Mouse (Mus musculus): ENCODE measurements around the gene Chad. TPM values are rescaled to one million over a fixed set of nuclear protein-coding genes. Genes with fewer than 3 reads are reported as not detected.

Chad gene
- 1.5 and 2.2 TPM in 2 replicates for polyA plus RNA-seq (2012; rRNA removed)

GRCm38 (mm10) chr11:94564437-94565150, at the start of gene Chad:
Chad (plus strand) TSS chr11:94565047.

DNA sequence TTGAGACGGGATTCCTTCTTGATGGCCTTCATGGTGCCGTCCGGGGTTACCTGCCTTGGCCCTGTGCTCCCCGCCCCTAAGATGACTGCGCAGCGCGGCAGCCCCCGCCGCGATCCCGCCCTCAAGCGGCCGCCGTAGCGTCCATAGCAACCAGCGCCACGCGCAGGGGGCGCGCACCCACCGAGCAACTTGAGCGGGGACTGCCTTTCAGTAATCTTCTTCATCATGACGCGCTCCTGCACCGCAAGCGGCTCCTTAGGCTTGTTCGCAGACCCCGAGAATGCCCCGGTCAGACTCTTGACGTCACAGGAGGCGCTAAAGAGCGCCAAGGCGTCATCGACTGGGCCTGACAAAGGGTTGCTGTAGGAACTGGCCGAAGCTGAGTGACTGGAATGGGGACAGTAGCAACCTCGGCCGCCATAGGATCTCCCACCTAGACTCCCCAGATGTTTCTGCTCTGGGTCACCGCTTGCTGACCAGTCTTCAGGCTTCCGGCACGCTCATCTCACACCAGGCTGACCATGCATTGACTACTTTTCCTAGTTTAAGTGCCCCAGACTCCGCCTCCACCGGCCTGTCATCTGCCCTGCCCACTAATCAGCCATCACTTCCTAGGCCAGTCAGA, 43.5 kb upstream of the Chad start, which contains the start of gene Mycbpap:
Gene Mycbpap, minus strand, starts transcription at position 524 of the 625 bp plus-strand sequence.

GRCm38 (mm10) chr11:94548888-94549690, 15.8 kb upstream of the Chad start, which contains the start of gene Rsad1:
Rsad1 (minus strand) TSS chr11:94549255.

DNA sequence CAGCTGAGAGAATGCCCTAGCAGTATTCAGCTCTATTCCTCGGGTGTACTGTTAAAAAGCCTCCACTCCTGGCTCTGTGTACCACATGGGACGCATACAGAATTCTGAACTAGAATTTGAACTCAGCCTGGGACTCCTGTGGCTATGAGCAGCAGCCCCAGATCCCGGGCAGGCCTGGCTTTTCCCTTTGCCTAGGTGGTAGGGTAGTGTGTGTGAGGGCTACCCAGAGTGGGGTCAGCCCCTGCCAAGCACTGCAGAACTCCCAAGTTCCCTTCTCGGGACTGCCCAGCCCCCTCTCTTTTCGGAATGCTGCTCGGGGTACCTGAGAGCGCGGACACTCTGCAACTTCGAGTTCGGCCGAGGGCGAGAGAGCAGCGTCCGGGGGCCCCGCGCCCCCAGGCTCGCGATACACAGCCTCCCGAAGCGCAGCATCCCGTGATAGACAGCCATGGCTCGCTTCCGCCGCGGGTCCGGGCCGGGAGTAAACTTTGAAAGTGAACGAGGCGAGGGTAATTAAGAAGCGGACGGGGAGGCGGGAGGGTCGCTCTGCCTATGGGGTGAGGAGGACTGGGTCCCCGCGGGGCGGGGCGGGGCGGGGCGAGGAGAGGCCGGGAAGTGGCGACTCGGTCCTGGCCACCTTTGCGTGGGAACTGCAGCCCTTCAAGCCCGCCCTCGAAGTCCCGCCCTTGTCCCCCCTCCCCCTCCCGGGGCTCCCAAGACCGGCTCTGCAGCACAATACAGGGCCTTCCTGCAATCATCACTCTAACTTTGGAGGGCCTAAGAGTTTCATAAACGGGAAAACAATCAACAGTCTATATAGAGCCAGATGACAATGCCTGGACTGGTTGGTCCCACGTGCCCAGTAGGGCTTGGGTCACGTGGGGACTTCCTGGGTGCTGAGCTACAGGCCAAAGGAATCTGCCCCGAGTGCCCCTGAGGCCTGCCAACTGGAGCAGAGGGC, 36.8 kb downstream of the Chad start, which contains the start of gene Acsf2:
Gene Acsf2, minus strand, starts transcription at position 551 of the 961 bp plus-strand sequence.

Other genes with a start within 250 kb of the Chad start
- 4.5 and 5.4 TPM in 2 replicates for gene Luc7l3, start 243.1 kb upstream of the Chad start, polyA plus RNA-seq (2012; rRNA removed)
- 75.6 and 97.8 TPM in 2 replicates for gene Ankrd40, start 237.0 kb upstream of the Chad start, polyA plus RNA-seq (2012; rRNA removed)
- gene Abcc3, start 172.1 kb upstream of the Chad start, polyA plus RNA-seq (2012; rRNA removed), result 208 and 226 TPM in 2 replicates
- gene Cacna1g, start 90.8 kb upstream of the Chad start, polyA plus RNA-seq (2012; rRNA removed), result 18.4 and 24.3 TPM in 2 replicates
- 0.07 and 0.09 TPM in 2 replicates for gene Spata20, start 78.9 kb upstream of the Chad start, polyA plus RNA-seq (2012; rRNA removed)
- gene Epn3, start 65.1 kb upstream of the Chad start, polyA plus RNA-seq (2012; rRNA removed), result 35.7 and 39.9 TPM in 2 replicates
- gene Mycbpap, start 43.3 kb upstream of the Chad start, polyA plus RNA-seq (2012; rRNA removed), result 3.2 and 5.3 TPM in 2 replicates
- gene Rsad1, start 15.8 kb upstream of the Chad start, polyA plus RNA-seq (2012; rRNA removed), result 9.5 and 11.5 TPM in 2 replicates
- 81.9 and 86.0 TPM in 2 replicates for gene Acsf2, start 36.8 kb downstream of the Chad start, polyA plus RNA-seq (2012; rRNA removed)
- gene Lrrc59, start 64.7 kb downstream of the Chad start, polyA plus RNA-seq (2012; rRNA removed), result 76.8 and 89.8 TPM in 2 replicates
- 35.0 and 40.2 TPM in 2 replicates for gene Mrpl27, start 88.7 kb downstream of the Chad start, polyA plus RNA-seq (2012; rRNA removed)
- gene Eme1, start 88.9 kb downstream of the Chad start, polyA plus RNA-seq (2012; rRNA removed), result 1.2 and 2.6 TPM in 2 replicates
- 31.9 and 33.0 TPM in 2 replicates for gene Xylt2, start 112.5 kb downstream of the Chad start, polyA plus RNA-seq (2012; rRNA removed)
- not detected in 2 replicates for gene Gm11541, start 139.5 kb downstream of the Chad start, polyA plus RNA-seq (2012; rRNA removed)
- not detected in 2 replicates for gene Cdc34b, start 176.7 kb downstream of the Chad start, polyA plus RNA-seq (2012; rRNA removed)
- 0.13 and 0.23 TPM in 2 replicates for gene Tmem92, start 217.7 kb downstream of the Chad start, polyA plus RNA-seq (2012; rRNA removed)